Mouse (Mus musculus) lung, embryonic 15.5 days (tissue): ENCODE measurements at regions not wholly inside any gene's neighbourhood (a gene's known extent, or its start where the extent isn't known, plus 50 kb on each side); places are given as distances from the start of the nearest gene placed in this dataset.

Experiments
- ATAC-seq: fragments of 200-750 bp; cut with Nextera tagmentation; 2 replicates; pipeline ENCODE4 v1.8.0; 2017; ENCODE audit warnings: moderate number of reproducible peaks, borderline replicate concordance; ENCODE audit not compliant: low FRiP score, low TSS enrichment; ENCODE audit errors: extremely low read depth
- H3K27ac ChIP-seq: fragments of 300-500 bp; sonication (generic); 2 replicates; pipeline ENCODE4 v1.5.1; 2015; ENCODE audit warnings: moderate library complexity, mild to moderate bottlenecking, inconsistent platforms
- H3K27me3 ChIP-seq: fragments of 300-500 bp; sonication (generic); 2 replicates; pipeline ENCODE4 v1.6.1; 2015; ENCODE audit warnings: inconsistent platforms
- H3K36me3 ChIP-seq: fragments of 300-500 bp; sonication (generic); 2 replicates; pipeline ENCODE4 v1.6.1; 2015; ENCODE audit warnings: inconsistent platforms
- H3K4me1 ChIP-seq: fragments of 300-500 bp; sonication (generic); 2 replicates; pipeline ENCODE4 v1.6.1; 2015; ENCODE audit warnings: inconsistent platforms
- H3K4me2 ChIP-seq: fragments of 300-500 bp; sonication (generic); 2 replicates; pipeline ENCODE4 v1.6.1; 2015; ENCODE audit warnings: inconsistent platforms, mild to moderate bottlenecking, moderate library complexity
- H3K4me3 ChIP-seq: fragments of 300-500 bp; sonication (generic); 2 replicates; pipeline ENCODE4 v1.5.1; 2015; ENCODE audit warnings: mild to moderate bottlenecking, inconsistent platforms
- H3K9ac ChIP-seq: fragments of 300-500 bp; sonication (generic); 2 replicates; pipeline ENCODE4 v1.6.1; 2015; ENCODE audit warnings: inconsistent platforms
- H3K9me3 ChIP-seq: fragments of 300-500 bp; sonication (generic); 2 replicates; pipeline ENCODE4 v1.6.1; 2016; ENCODE audit warnings: inconsistent platforms
- WGBS: fragments of 180-500 bp; shearing (Covaris S2); methylation state at CpG from one replicate; pipeline ENCODE4 v1.1.7; 2015; 5-methylcytosine and 5-hydroxymethylcytosine counted together

DNA sequence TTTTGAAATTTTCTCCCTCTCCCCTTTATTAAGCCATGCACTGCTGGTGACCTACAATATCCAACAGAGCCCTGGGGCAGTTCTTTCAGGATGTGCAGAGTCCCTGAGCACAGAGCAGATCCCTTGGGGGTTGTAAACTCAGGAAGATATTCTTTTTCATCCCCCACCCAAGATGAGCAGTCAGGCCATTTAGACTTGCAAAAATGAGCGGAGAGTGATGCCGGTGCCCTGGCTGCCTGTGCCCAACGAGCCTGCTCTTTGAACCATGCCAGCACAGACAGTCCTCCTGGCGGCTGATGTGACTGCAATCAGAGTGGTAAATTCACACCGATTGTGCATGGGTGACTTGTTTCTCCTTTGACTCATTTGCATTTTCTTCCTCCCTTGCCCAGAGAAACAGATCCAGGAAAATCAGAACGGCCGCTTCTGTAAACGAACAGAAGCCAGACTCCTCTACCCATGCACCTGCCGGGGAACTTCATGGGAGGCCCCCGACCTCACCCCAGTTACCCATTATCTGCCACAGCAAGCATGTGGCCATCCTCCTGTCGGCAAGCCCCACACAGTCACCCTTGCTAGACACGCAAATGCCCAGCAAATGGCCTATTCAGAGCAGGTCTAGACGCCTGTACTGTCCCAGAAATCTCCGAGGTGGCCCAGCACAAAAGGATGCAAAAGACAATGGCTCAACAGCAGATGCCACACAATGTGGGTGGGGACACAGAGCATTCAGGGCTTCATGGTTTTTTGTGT lies 92.4 kb downstream of the Gm815 start:
- no peak overlapping the region for H3K4me3 ChIP-seq
- H3K4me1 ChIP-seq = no peaks in the 10 kb centered on the region
- no peak overlapping the region for H3K27ac ChIP-seq
- ATAC-seq = no peak
- WGBS = 62% methylated on average over 14 of the region's 14 CpGs
- H3K27me3 ChIP-seq = no peaks in the 10 kb centered on the region
- H3K4me2 ChIP-seq = no peak overlapping the region
- no peaks in the 10 kb centered on the region for H3K9me3 ChIP-seq
- no peak overlapping the region for H3K9ac ChIP-seq
- H3K36me3 ChIP-seq = no peaks in the 10 kb centered on the region

GRCm38 (mm10) chr19:26978640-26979007 lies 92.9 kb downstream of the Gm815 start:
- Histone ChIP-seq H3K4me3 (no peak overlapping the region), H3K4me2 (no peak overlapping the region), H3K9ac (no peak overlapping the region), H3K36me3 (no peaks in the 10 kb centered on the region), H3K9me3 (no peaks in the 10 kb centered on the region), H3K27ac (no peak overlapping the region), H3K27me3 (no peaks in the 10 kb centered on the region), H3K4me1 (no peaks in the 10 kb centered on the region)
- no peak for ATAC-seq
- WGBS = 51% methylated on average over 3 of the region's 3 CpGs

GRCm38 (mm10) chr19:26979322-26979721 lies 93.6 kb downstream of the Gm815 start:
- H3K4me3 ChIP-seq = no peak overlapping the region
- H3K4me1 ChIP-seq = no peaks in the 10 kb centered on the region
- 72% methylated on average over 2 of the region's 2 CpGs for WGBS
- no peak overlapping the region for H3K27ac ChIP-seq
- no peaks in the 10 kb centered on the region for H3K27me3 ChIP-seq
- H3K9me3 ChIP-seq = no peaks in the 10 kb centered on the region
- H3K9ac ChIP-seq = no peak overlapping the region
- no peak for ATAC-seq
- H3K4me2 ChIP-seq = no peak overlapping the region
- no peaks in the 10 kb centered on the region for H3K36me3 ChIP-seq

GRCm38 (mm10) chr19:26986672-26987071 lies 101.0 kb downstream of the Gm815 start:
- WGBS = 76% methylated on average over 1 of the region's 1 CpGs
- Histone ChIP-seq H3K4me2 (no peak overlapping the region), H3K9ac (no peak overlapping the region), H3K4me3 (no peak overlapping the region), H3K9me3 (no peaks in the 10 kb centered on the region), H3K4me1 (no peaks in the 10 kb centered on the region), H3K36me3 (no peaks in the 10 kb centered on the region), H3K27ac (no peak overlapping the region), H3K27me3 (no peaks in the 10 kb centered on the region)
- ATAC-seq = no peak

DNA sequence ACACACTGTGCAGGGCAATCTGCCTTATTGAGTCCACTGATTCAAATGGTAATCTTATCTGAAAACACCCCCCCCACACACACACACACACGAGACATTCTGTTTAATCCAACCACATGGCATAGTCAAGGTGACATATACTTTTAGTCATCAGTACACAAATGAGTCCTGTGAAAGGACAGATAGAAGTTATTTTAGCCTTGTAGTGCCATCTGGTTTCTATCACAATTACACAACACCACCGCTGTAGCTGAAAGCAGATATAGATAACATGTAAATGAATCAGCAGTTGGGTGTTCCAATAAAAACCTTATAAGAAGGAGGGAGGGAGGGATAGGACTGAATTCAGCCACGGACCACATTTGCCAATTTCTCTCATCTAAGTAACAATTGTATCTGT lies 101.5 kb downstream of the Gm815 start:
- Histone ChIP-seq H3K9ac (no peak overlapping the region), H3K4me2 (no peak overlapping the region), H3K27me3 (no peaks in the 10 kb centered on the region), H3K4me3 (no peak overlapping the region), H3K36me3 (no peaks in the 10 kb centered on the region), H3K4me1 (no peaks in the 10 kb centered on the region), H3K9me3 (no peaks in the 10 kb centered on the region), H3K27ac (no peak overlapping the region)
- ATAC-seq = 0 out of 2 replicates have a peak, but pooled peaks have one; percentile 57
- 30% methylated on average over 3 of the region's 3 CpGs for WGBS

GRCm38 (mm10) chr19:26987909-26988456 lies 102.3 kb downstream of the Gm815 start:
- WGBS = 60% methylated on average over 6 of the region's 6 CpGs
- Histone ChIP-seq H3K9ac (no peak overlapping the region), H3K36me3 (no peaks in the 10 kb centered on the region), H3K4me3 (no peak overlapping the region), H3K4me1 (no peaks in the 10 kb centered on the region), H3K9me3 (no peaks in the 10 kb centered on the region), H3K27me3 (no peaks in the 10 kb centered on the region), H3K27ac (0 out of 2 replicates have a peak overlapping the region, but pooled peaks have one; percentile 50), H3K4me2 (no peak overlapping the region)
- no peak for ATAC-seq

GRCm38 (mm10) chr19:26994586-26995352 lies 109.1 kb downstream of the Gm815 start:
- Histone ChIP-seq H3K4me3 (no peak overlapping the region), H3K36me3 (no peaks in the 10 kb centered on the region), H3K4me1 (0 out of 2 replicates have a peak, but pooled peaks cover 3% of the 10 kb centered on the region), H3K27ac (0 out of 2 replicates have a peak overlapping the region, but pooled peaks have one; percentile 15), H3K4me2 (no peak overlapping the region), H3K9me3 (no peaks in the 10 kb centered on the region), H3K9ac (no peak overlapping the region), H3K27me3 (no peaks in the 10 kb centered on the region)
- ATAC-seq = no peak; the same call in 1 of the 2 replicates
- 53% methylated on average over 4 of the region's 4 CpGs for WGBS

DNA sequence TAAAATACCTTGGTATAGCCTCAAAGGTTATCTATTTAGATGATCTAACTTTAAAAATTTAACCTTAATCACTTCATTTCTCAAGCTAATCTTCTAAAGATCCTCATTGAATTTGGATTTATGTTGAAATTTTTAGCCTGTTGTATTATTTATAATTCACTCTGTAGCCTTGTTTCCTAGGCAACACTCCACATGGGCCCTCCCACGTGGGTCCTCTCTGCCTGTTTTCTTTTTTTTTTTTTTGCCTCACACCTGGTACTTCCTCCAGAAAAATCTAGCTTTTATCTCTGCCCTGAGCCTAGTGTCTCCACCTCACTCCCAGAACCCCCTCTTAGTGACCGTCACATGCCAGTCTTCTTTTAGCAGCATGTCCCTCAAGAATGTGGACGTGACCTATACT lies 113.9 kb downstream of the Gm815 start:
- no peak overlapping the region for H3K4me2 ChIP-seq
- no peak overlapping the region for H3K27ac ChIP-seq
- no peaks in the 10 kb centered on the region for H3K9me3 ChIP-seq
- no peaks in the 10 kb centered on the region for H3K27me3 ChIP-seq
- H3K4me3 ChIP-seq = no peak overlapping the region
- H3K4me1 ChIP-seq = 0 out of 2 replicates have a peak, but pooled peaks cover 2% of the 10 kb centered on the region
- 73% methylated on average over 3 of the region's 3 CpGs for WGBS
- no peaks in the 10 kb centered on the region for H3K36me3 ChIP-seq
- H3K9ac ChIP-seq = no peak overlapping the region
- no peak for ATAC-seq

GRCm38 (mm10) chr19:27021930-27022329 lies 136.2 kb downstream of the Gm815 start:
- ATAC-seq = no peak
- no peaks in the 10 kb centered on the region for H3K36me3 ChIP-seq
- H3K27me3 ChIP-seq = no peaks in the 10 kb centered on the region
- H3K9me3 ChIP-seq = no peaks in the 10 kb centered on the region
- no peak overlapping the region for H3K4me2 ChIP-seq
- H3K27ac ChIP-seq = no peak overlapping the region
- H3K4me1 ChIP-seq = no peaks in the 10 kb centered on the region
- H3K4me3 ChIP-seq = no peak overlapping the region
- no peak overlapping the region for H3K9ac ChIP-seq
- 75% methylated on average over 3 of the region's 3 CpGs for WGBS

DNA sequence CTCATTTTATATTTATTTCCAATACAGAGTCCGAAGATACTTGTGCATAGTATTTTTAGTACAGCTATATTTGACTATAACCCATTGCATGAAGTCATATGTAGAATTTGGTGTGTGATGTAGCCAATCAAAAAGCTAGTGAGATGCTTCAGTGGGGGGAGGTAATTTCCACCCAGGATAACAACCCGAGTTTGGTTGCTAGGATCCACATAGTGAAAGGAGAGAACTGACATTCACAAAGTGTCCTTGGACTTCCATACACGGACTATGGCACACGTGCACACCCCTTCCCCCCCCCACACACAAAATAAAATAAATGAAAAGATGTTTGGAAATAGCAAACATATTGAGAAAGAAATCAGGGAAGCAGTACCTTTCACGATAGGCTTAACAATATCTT lies 137.2 kb downstream of the Gm815 start:
- Histone ChIP-seq H3K9ac (no peak overlapping the region), H3K4me2 (no peak overlapping the region), H3K27me3 (no peaks in the 10 kb centered on the region), H3K4me3 (no peak overlapping the region), H3K4me1 (no peaks in the 10 kb centered on the region), H3K27ac (no peak overlapping the region), H3K9me3 (no peaks in the 10 kb centered on the region), H3K36me3 (no peaks in the 10 kb centered on the region)
- no peak for ATAC-seq
- WGBS = 70% methylated on average over 5 of the region's 5 CpGs

DNA sequence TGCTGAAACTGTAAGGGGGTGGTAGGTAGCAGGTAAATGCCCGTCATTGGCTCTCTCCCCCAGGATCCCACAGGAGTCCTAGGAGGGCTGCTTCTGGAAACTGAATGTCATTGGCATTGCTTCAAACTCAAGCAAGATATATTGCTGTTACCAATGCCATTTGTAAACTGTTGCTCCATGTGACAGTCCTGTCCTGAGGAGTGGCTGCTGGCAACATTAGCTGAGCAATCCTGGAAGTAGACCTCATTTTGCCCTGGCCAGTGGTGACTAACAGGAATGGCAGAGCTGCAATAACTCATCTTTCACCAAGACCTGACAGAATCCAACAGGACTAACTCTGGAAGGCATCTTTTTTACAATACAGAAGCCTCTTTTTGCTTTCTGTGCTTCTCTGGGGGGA lies 143.2 kb downstream of the Gm815 start:
- Histone ChIP-seq H3K9ac (no peak overlapping the region), H3K9me3 (no peaks in the 10 kb centered on the region), H3K4me3 (no peak overlapping the region), H3K27me3 (no peaks in the 10 kb centered on the region), H3K4me2 (no peak overlapping the region), H3K27ac (no peak overlapping the region), H3K4me1 (peaks cover 11% of the 10 kb centered on the region; the same call in 1 of the 2 replicates), H3K36me3 (no peaks in the 10 kb centered on the region)
- no peak for ATAC-seq
- 65% methylated on average over 1 of the region's 1 CpGs for WGBS
